Mouse (Mus musculus): Measurements from ENCODE around the gene Ascl5. TPM values are rescaled to one million over a fixed set of nuclear protein-coding genes. Genes with fewer than 3 reads are reported as not detected.

The Ascl5 gene
- polyA plus RNA-seq, 1 experiment from 2014 or later = not detected

- 74% methylated on average over 4 of the region's 4 CpGs for WGBS
Measured at GRCm38 (mm10) chr1:136013513-136013912, 37.1 kb upstream of the Ascl5 start.

GRCm38 (mm10) chr1:136014796-136015502, 35.7 kb upstream of the Ascl5 start:
- no peak for TF ChIP-seq CTCF (IDR thresholded peaks at IDR 0.05; ENCODE audit: low read depth)
- 31% methylated on average over 2 of the region's 2 CpGs for WGBS
- ATAC-seq = no peak

More at GRCm38 (mm10) chr1:136013513-136013912, 37.1 kb upstream of the Ascl5 start:
- H3K27ac ChIP-seq (ENCODE audit: low read depth, low read length) = no peak overlapping the region
- ATAC-seq = no peak
- no peak overlapping the region for H3K4me2 ChIP-seq (replicated peaks; ENCODE audit: low read depth)
- H3K4me1 ChIP-seq (replicated peaks; ENCODE audit: control insufficient read depth, insufficient read depth, low read length) = no peaks in the 10 kb centered on the region
- H3K27me3 ChIP-seq (replicated peaks; ENCODE audit: control insufficient read depth, insufficient read depth, low read length) = no peaks in the 10 kb centered on the region
- no peak for TF ChIP-seq CTCF (IDR thresholded peaks at IDR 0.05; ENCODE audit: low read depth)
- no peaks in the 10 kb centered on the region for H3K36me3 ChIP-seq (ENCODE audit: control insufficient read depth, insufficient read depth)
- H3K9ac ChIP-seq (ENCODE audit: low read depth, low read length) = no peak overlapping the region
- H3K4me3 ChIP-seq (ENCODE audit: low read depth, low read length) = no peak overlapping the region
- H3K9me3 ChIP-seq (ENCODE audit: control insufficient read depth) = no peaks in the 10 kb centered on the region

GRCm38 (mm10) chr1:136017307-136017706, 33.3 kb upstream of the Ascl5 start:
- H3K27ac ChIP-seq (ENCODE audit: low read depth, low read length) = no peak overlapping the region
- WGBS = 63% methylated on average over 2 of the region's 2 CpGs
- peak; percentile 50 for ATAC-seq

More at GRCm38 (mm10) chr1:136014796-136015502, 35.7 kb upstream of the Ascl5 start:
- Histone ChIP-seq H3K36me3 (ENCODE audit: control insufficient read depth, insufficient read depth) (no peaks in the 10 kb centered on the region), H3K9me3 (ENCODE audit: control insufficient read depth) (no peaks in the 10 kb centered on the region), H3K27me3 (replicated peaks; ENCODE audit: control insufficient read depth, insufficient read depth, low read length) (no peaks in the 10 kb centered on the region), H3K4me1 (replicated peaks; ENCODE audit: control insufficient read depth, insufficient read depth, low read length) (no peaks in the 10 kb centered on the region), H3K4me2 (replicated peaks; ENCODE audit: low read depth) (no peak overlapping the region), H3K4me3 (ENCODE audit: low read depth, low read length) (no peak overlapping the region), H3K9ac (ENCODE audit: low read depth, low read length) (no peak overlapping the region), H3K27ac (ENCODE audit: low read depth, low read length) (no peak overlapping the region)

GRCm38 (mm10) chr1:136017907-136018313, 32.7 kb upstream of the Ascl5 start:
- H3K4me1 ChIP-seq (replicated peaks; ENCODE audit: control insufficient read depth, insufficient read depth, low read length) = no peaks in the 10 kb centered on the region
- peaks cover 14% of the 10 kb centered on the region for H3K36me3 ChIP-seq (ENCODE audit: control insufficient read depth, insufficient read depth)
- H3K9ac ChIP-seq (ENCODE audit: low read depth, low read length) = peak overlapping the region; percentile 81
- H3K4me2 ChIP-seq (replicated peaks; ENCODE audit: low read depth) = peak overlapping the region; percentile 97
- no peaks in the 10 kb centered on the region for H3K9me3 ChIP-seq (ENCODE audit: control insufficient read depth)
- H3K27ac ChIP-seq (ENCODE audit: low read depth, low read length) = peak overlapping the region; percentile 73
- peak; percentile 94 for ATAC-seq
- H3K4me3 ChIP-seq (ENCODE audit: low read depth, low read length) = peak overlapping the region; percentile 92
- 0% methylated on average over 22 of the region's 22 CpGs for WGBS
- H3K27me3 ChIP-seq (replicated peaks; ENCODE audit: control insufficient read depth, insufficient read depth, low read length) = no peaks in the 10 kb centered on the region
- TF ChIP-seq CTCF (IDR thresholded peaks at IDR 0.05; ENCODE audit: low read depth) = no peak

More at GRCm38 (mm10) chr1:136017307-136017706, 33.3 kb upstream of the Ascl5 start:
- H3K4me2 ChIP-seq (replicated peaks; ENCODE audit: low read depth) = peak overlapping the region; percentile 97; the same call in 1 of the 2 replicates
- TF ChIP-seq CTCF (IDR thresholded peaks at IDR 0.05; ENCODE audit: low read depth) = no peak
- no peaks in the 10 kb centered on the region for H3K9me3 ChIP-seq (ENCODE audit: control insufficient read depth)
- no peaks in the 10 kb centered on the region for H3K27me3 ChIP-seq (replicated peaks; ENCODE audit: control insufficient read depth, insufficient read depth, low read length)
- H3K9ac ChIP-seq (ENCODE audit: low read depth, low read length) = no peak overlapping the region
- no peaks in the 10 kb centered on the region for H3K4me1 ChIP-seq (replicated peaks; ENCODE audit: control insufficient read depth, insufficient read depth, low read length)
- no peak overlapping the region for H3K4me3 ChIP-seq (ENCODE audit: low read depth, low read length)
- peaks cover 11% of the 10 kb centered on the region for H3K36me3 ChIP-seq (ENCODE audit: control insufficient read depth, insufficient read depth)

- WGBS = 4% methylated on average over 24 of the region's 24 CpGs
- Histone ChIP-seq H3K4me3 (ENCODE audit: low read depth, low read length) (peak overlapping the region; percentile 92), H3K4me1 (replicated peaks; ENCODE audit: control insufficient read depth, insufficient read depth, low read length) (no peaks in the 10 kb centered on the region)
Measured at GRCm38 (mm10) chr1:136018390-136019189, 32.0 kb upstream of the Ascl5 start.

GRCm38 (mm10) chr1:136030201-136030600, 20.4 kb upstream of the Ascl5 start:
- no peak overlapping the region for H3K4me3 ChIP-seq (ENCODE audit: low read depth, low read length)
- 73% methylated on average over 7 of the region's 7 CpGs for WGBS
- no peak for ATAC-seq
- no peaks in the 10 kb centered on the region for H3K27me3 ChIP-seq (replicated peaks; ENCODE audit: control insufficient read depth, insufficient read depth, low read length)
- H3K36me3 ChIP-seq (ENCODE audit: control insufficient read depth, insufficient read depth) = peaks cover 76% of the 10 kb centered on the region
- no peaks in the 10 kb centered on the region for H3K4me1 ChIP-seq (replicated peaks; ENCODE audit: control insufficient read depth, insufficient read depth, low read length)
- H3K9ac ChIP-seq (ENCODE audit: low read depth, low read length) = no peak overlapping the region
- no peak overlapping the region for H3K4me2 ChIP-seq (replicated peaks; ENCODE audit: low read depth)
- no peak for TF ChIP-seq CTCF (IDR thresholded peaks at IDR 0.05; ENCODE audit: low read depth)
- H3K9me3 ChIP-seq (ENCODE audit: control insufficient read depth) = no peaks in the 10 kb centered on the region
- no peak overlapping the region for H3K27ac ChIP-seq (ENCODE audit: low read depth, low read length)

More at GRCm38 (mm10) chr1:136018390-136019189, 32.0 kb upstream of the Ascl5 start:
- Histone ChIP-seq H3K27ac (ENCODE audit: low read depth, low read length) (peak overlapping the region; percentile 73), H3K36me3 (ENCODE audit: control insufficient read depth, insufficient read depth) (peaks cover 21% of the 10 kb centered on the region), H3K9ac (ENCODE audit: low read depth, low read length) (peak overlapping the region; percentile 81), H3K9me3 (ENCODE audit: control insufficient read depth) (no peaks in the 10 kb centered on the region), H3K27me3 (replicated peaks; ENCODE audit: control insufficient read depth, insufficient read depth, low read length) (no peaks in the 10 kb centered on the region), H3K4me2 (replicated peaks; ENCODE audit: low read depth) (peak overlapping the region; percentile 97)
- peak; percentile 44 for ATAC-seq
- TF ChIP-seq CTCF (IDR thresholded peaks at IDR 0.05; ENCODE audit: low read depth) = no peak
